17 mouse cellular contexts compared by ENCODE assay signal in genomic region chr2:32055357-32055965, GRCm38 (mm10). TPM values are rescaled to one million over a fixed set of nuclear protein-coding genes. Genes with fewer than 3 reads are reported as not detected.
DNase-seq lines count a peak whose midpoint lies in the region; ATAC-seq and TF ChIP-seq lines count a peak whose summit lies in the region.
"Had no signal": no experiment of that assay in that cellular context is flagged by ENCODE, and none has a peak within 500 bp of the region (broad histone marks: within the 10 kb centered on the region; RNA-seq: fewer than 3 reads in every experiment).

No protein-coding gene starts in this region.

- peaks cover 7% of the 10 kb centered on the region for H3K36me3 ChIP-seq in embryonic facial prominence, embryonic 11.5 days (replicated peaks; ENCODE audit: control insufficient read depth, insufficient read depth, low read depth, low read length)
- peaks cover 32% of the 10 kb centered on the region for H3K36me3 ChIP-seq in embryonic facial prominence, embryonic 10.5 days (replicated peaks)
- peaks cover 16% of the 10 kb centered on the region for H3K36me3 ChIP-seq in heart, embryonic 16.5 days (ENCODE audit: control insufficient read depth, insufficient read depth)
- peaks cover 15% of the 10 kb centered on the region for H3K36me3 ChIP-seq in spleen, adult 2 months (ENCODE audit: control insufficient read depth, insufficient read depth, low read length)

- no peak overlapping the region for H3K4me3 ChIP-seq in embryonic facial prominence, embryonic 11.5 days (ENCODE audit: low read depth, low read length)
- H3K4me3 ChIP-seq in embryonic facial prominence, embryonic 10.5 days, result no peak overlapping the region
- H3K4me3 ChIP-seq in heart, embryonic 16.5 days (ENCODE audit: low read length), result no peak overlapping the region
- no peak overlapping the region for H3K4me3 ChIP-seq in spleen, adult 2 months (ENCODE audit: extremely low read depth, insufficient read depth, insufficient read length)
- H3K4me3 ChIP-seq: erythroblast, embryonic 14.5 days; limb, embryonic 15.5 days had no signal

- WGBS in embryonic facial prominence, embryonic 11.5 days, result 51% methylated on average over 7 of the region's 7 CpGs
- 67% methylated on average over 7 of the region's 7 CpGs for WGBS in embryonic facial prominence, embryonic 10.5 days
- 42% methylated on average over 7 of the region's 7 CpGs for WGBS in heart, embryonic 16.5 days
- 81% methylated on average over 7 of the region's 7 CpGs for WGBS in spleen, adult 2 months

- no peaks in the 10 kb centered on the region for H3K9me3 ChIP-seq in embryonic facial prominence, embryonic 11.5 days (replicated peaks; ENCODE audit: control insufficient read depth, low read length)
- no peaks in the 10 kb centered on the region for H3K9me3 ChIP-seq in embryonic facial prominence, embryonic 10.5 days
- no peaks in the 10 kb centered on the region for H3K9me3 ChIP-seq in heart, embryonic 16.5 days (replicated peaks; ENCODE audit: control insufficient read depth, low read length)
- H3K9me3 ChIP-seq: limb, embryonic 15.5 days had no signal

- no peak overlapping the region for H3K4me2 ChIP-seq in embryonic facial prominence, embryonic 11.5 days (ENCODE audit: low read depth, low read length)
- no peak overlapping the region for H3K4me2 ChIP-seq in heart, embryonic 16.5 days (ENCODE audit: low read depth, low read length)
- H3K4me2 ChIP-seq: limb, embryonic 15.5 days had no signal

- H3K27me3 ChIP-seq in embryonic facial prominence, embryonic 11.5 days (ENCODE audit: control insufficient read depth, insufficient read depth, low read length), result no peaks in the 10 kb centered on the region
- no peaks in the 10 kb centered on the region for H3K27me3 ChIP-seq in embryonic facial prominence, embryonic 10.5 days (replicated peaks; ENCODE audit: low read depth, poor library complexity, severe bottlenecking)
- no peaks in the 10 kb centered on the region for H3K27me3 ChIP-seq in heart, embryonic 16.5 days (ENCODE audit: control insufficient read depth, insufficient read depth, low read length)
- H3K27me3 ChIP-seq in spleen, adult 2 months (ENCODE audit: control insufficient read depth, insufficient read depth, low read length), result no peaks in the 10 kb centered on the region
- H3K27me3 ChIP-seq: limb, embryonic 15.5 days had no signal

- H3K27ac ChIP-seq in embryonic facial prominence, embryonic 11.5 days (replicated peaks; ENCODE audit: low read depth, low read length), result no peak overlapping the region
- no peak overlapping the region; the same call in 1 of the 2 replicates for H3K27ac ChIP-seq in embryonic facial prominence, embryonic 10.5 days (replicated peaks)
- H3K27ac ChIP-seq in heart, embryonic 16.5 days (ENCODE audit: low read length), result peak overlapping the region; percentile 85
- H3K27ac ChIP-seq in spleen, adult 2 months (ENCODE audit: insufficient read depth, low read length), result peak overlapping the region; percentile 42; the same call in 1 of the 2 replicates
- H3K27ac ChIP-seq: limb, embryonic 15.5 days had no signal

- H3K4me1 ChIP-seq in embryonic facial prominence, embryonic 11.5 days (ENCODE audit: control insufficient read depth, insufficient read depth, low read length), result no peaks in the 10 kb centered on the region
- peaks cover 29% of the 10 kb centered on the region for H3K4me1 ChIP-seq in embryonic facial prominence, embryonic 10.5 days
- peaks cover 39% of the 10 kb centered on the region for H3K4me1 ChIP-seq in heart, embryonic 16.5 days (ENCODE audit: control insufficient read depth, insufficient read depth, low read length)
- peaks cover 20% of the 10 kb centered on the region; the same call in 1 of the 2 replicates for H3K4me1 ChIP-seq in spleen, adult 2 months (ENCODE audit: control insufficient read depth, insufficient read depth, insufficient read length)
- H3K4me1 ChIP-seq: limb, embryonic 15.5 days had no signal

- no peak for TF ChIP-seq POLR2A in spleen, adult 2 months (IDR thresholded peaks at IDR 0.05; ENCODE audit: low read depth, low read length)

- H3K9ac ChIP-seq in embryonic facial prominence, embryonic 11.5 days (replicated peaks; ENCODE audit: low read length), result no peak overlapping the region
- H3K9ac ChIP-seq in heart, embryonic 16.5 days (ENCODE audit: low read length), result no peak overlapping the region
- H3K9ac ChIP-seq: limb, embryonic 15.5 days had no signal

- ATAC-seq in embryonic facial prominence, embryonic 11.5 days (replicated peaks; ENCODE audit: insufficient number of reproducible peaks, low FRiP score, low TSS enrichment, low read depth), result no peak
- ATAC-seq in heart, embryonic 16.5 days (replicated peaks; ENCODE audit: extremely low read depth, insufficient read depth, low FRiP score), result peak; percentile 49
- ATAC-seq: intestine, embryonic 16.5 days had no signal

- DNase-seq in embryonic facial prominence, embryonic 11.5 days (ENCODE audit: low spot score), result peak; percentile 14
- no peak for DNase-seq in embryonic facial prominence, embryonic 10.5 days (ENCODE audit: low spot score)
- no peak for DNase-seq in heart, postnatal 4 days
- no peak for DNase-seq in spleen, adult 2 months (ENCODE audit: low read depth in 1 of 2, low spot score in 2 of 2)
- no peak for DNase-seq in spleen, postnatal 14 days (ENCODE audit: low spot score in 2 of 2)
- peak; percentile 32 for DNase-seq in retina, postnatal 1 day
- no peak for DNase-seq in kidney, postnatal 4 days
- DNase-seq: adrenal gland, adult 8-10 months; cerebellum, postnatal 14 days; kidney, postnatal 14 days; lung, postnatal 14 days; right cerebral cortex, postnatal 25 days had no signal

- TF ChIP-seq CTCF in spleen, adult 2 months (IDR thresholded peaks at IDR 0.05; ENCODE audit: extremely low read depth, insufficient read depth, insufficient read length, insufficient replicate concordance), result no peak

RNA-seq across cellular contexts. Expression of gene Fam78a, which starts 29.2 kb away (rescaled TPM):
- polyA plus RNA-seq in embryonic facial prominence, embryonic 11.5 days (2014; fragmentation: Nextera tagmentation; extraction: Ambion mirVana), result 1.8 and 1.9 TPM in 2 replicates
- polyA plus RNA-seq in embryonic facial prominence, embryonic 10.5 days (2016; fragmentation: Nextera tagmentation; extraction: Ambion mirVana), result 1.8 and 2.2 TPM in 2 replicates
- 27.6 and 30.1 TPM in 2 replicates for polyA plus RNA-seq in heart, embryonic 16.5 days (2015; fragmentation: Nextera tagmentation; extraction: Ambion mirVana)
- 10 to 100 TPM; 40.9 to 42.5 TPM for total RNA-seq in heart, postnatal 4 days (2021)
- polyA plus RNA-seq in spleen, adult 2 months (2012; rRNA removed), result 33.1 and 48.3 TPM in 2 replicates

RNA-seq across cellular contexts. Expression of gene Plpp7, which starts 39.9 kb away (rescaled TPM):
- polyA plus RNA-seq in embryonic facial prominence, embryonic 11.5 days (2014; fragmentation: Nextera tagmentation; extraction: Ambion mirVana), result 3.5 TPM in 2 replicates
- 4.7 and 5.7 TPM in 2 replicates for polyA plus RNA-seq in embryonic facial prominence, embryonic 10.5 days (2016; fragmentation: Nextera tagmentation; extraction: Ambion mirVana)
- polyA plus RNA-seq in heart, embryonic 16.5 days (2015; fragmentation: Nextera tagmentation; extraction: Ambion mirVana), result 19.7 and 21.4 TPM in 2 replicates
- total RNA-seq in heart, postnatal 4 days (2021), result 10 to 100 TPM; 15.7 to 20.5 TPM
- 2.6 and 4.6 TPM in 2 replicates for polyA plus RNA-seq in spleen, adult 2 months (2012; rRNA removed)
- total RNA-seq: neutrophil, adult 5-6 weeks had no signal

Comparison
In these comparisons a context has a peak if more than half of its experiments do, and no peak if none do; other contexts are left out.
1. DNase-seq: peak in embryonic facial prominence, embryonic 11.5 days (single experiment) and retina, postnatal 1 day (single experiment); none in embryonic facial prominence, embryonic 10.5 days (single experiment), heart, postnatal 4 days (single experiment), spleen, adult 2 months (0 of 2), spleen, postnatal 14 days (0 of 2) and kidney, postnatal 4 days (0 of 2).
2. H3K27ac ChIP-seq: peak in heart, embryonic 16.5 days (single experiment) and spleen, adult 2 months (single experiment); none in embryonic facial prominence, embryonic 11.5 days (single experiment) and embryonic facial prominence, embryonic 10.5 days (single experiment).